Mouse (Mus musculus): ENCODE measurements around the gene Ttll6. TPM values are rescaled to one million over a fixed set of nuclear protein-coding genes. Genes with fewer than 3 reads are reported as not detected.
A peak's percentile ranks its signal among the peaks of the same experiment; 100 is the strongest.
"Not testable (repeated sequence)": the region's sequence is repeated elsewhere in the genome, so short reads cannot be mapped to it uniquely, and the experiment has no call there.

The Ttll6 gene
- polyA plus RNA-seq, 1 experiment from 2014 or later: 0.12 TPM

- Histone ChIP-seq H3K4me1 (replicated peaks; ENCODE audit: control insufficient read depth, insufficient read depth, low read length) (no peaks in the 10 kb centered on the region), H3K36me3 (ENCODE audit: control insufficient read depth, insufficient read depth, low read length) (no peaks in the 10 kb centered on the region), H3K4me2 (replicated peaks; ENCODE audit: low read depth, low read length) (no peak overlapping the region), H3K27ac (ENCODE audit: low read depth, low read length) (no peak overlapping the region), H3K9ac (ENCODE audit: low read depth, low read length) (no peak overlapping the region), H3K4me3 (ENCODE audit: low read depth, low read length) (no peak overlapping the region), H3K9me3 (ENCODE audit: control insufficient read depth, low read length) (no peaks in the 10 kb centered on the region), H3K27me3 (ENCODE audit: control insufficient read depth, insufficient read depth, low read length) (no peaks in the 10 kb centered on the region)
- ATAC-seq (ENCODE audit: low FRiP score) (no peak), DNase-seq (ENCODE audit: low spot score) (no peak)
- 90% methylated on average over 6 of the region's 6 CpGs for WGBS
These were observed 18.2 kb upstream of the Ttll6 start for GRCm38 (mm10) chr11:96115416-96115815.

DNA sequence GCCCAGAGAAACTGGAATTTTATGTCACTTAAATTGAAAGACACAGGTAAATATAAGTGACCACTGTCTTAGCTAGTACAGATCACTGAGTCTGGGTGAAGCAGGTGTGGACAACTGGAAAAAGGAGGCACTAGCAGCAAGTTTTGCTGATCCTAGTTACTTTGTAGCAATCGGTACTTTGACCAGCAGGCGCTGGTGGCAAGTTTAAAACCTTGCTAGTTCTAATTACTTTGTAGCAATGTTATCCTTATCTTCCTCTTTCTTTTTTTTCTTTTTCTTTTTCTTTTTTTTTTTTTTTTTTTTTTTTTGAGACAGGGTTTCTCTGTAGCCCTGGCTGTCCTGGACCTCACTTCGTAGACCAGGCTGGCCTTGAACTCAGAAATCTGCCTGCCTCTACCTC lies 17.5 kb upstream of the Ttll6 start:
- no peak for DNase-seq (ENCODE audit: low spot score)
- H3K36me3 ChIP-seq (ENCODE audit: control insufficient read depth, insufficient read depth, low read length): no peaks in the 10 kb centered on the region
- 88% methylated on average over 3 of the region's 3 CpGs for WGBS

DNA sequence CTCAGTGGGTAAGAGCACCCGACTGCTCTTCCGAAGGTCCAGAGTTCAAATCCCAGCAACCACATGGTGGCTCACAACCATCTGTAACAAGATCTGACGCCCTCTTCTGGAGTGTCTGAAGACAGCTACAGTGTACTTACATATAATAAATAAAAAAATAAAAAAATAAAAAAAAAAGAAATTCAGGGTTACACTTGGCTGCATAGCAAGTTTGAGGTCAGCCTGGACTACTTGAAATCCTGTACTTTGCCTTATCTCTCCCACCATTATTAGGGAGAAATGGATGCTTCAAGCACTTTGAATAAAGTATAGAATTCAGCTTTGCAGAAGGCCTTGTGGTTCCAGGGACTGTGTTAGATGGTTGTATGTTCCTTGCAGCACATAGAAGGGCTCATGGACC lies 16.7 kb upstream of the Ttll6 start:
- not testable (repeated sequence) for H3K36me3 ChIP-seq (ENCODE audit: control insufficient read depth, insufficient read depth, low read length); H3K27me3 ChIP-seq (ENCODE audit: control insufficient read depth, insufficient read depth, low read length); DNase-seq (ENCODE audit: low spot score); H3K9me3 ChIP-seq (ENCODE audit: control insufficient read depth, low read length); H3K4me1 ChIP-seq (replicated peaks; ENCODE audit: control insufficient read depth, insufficient read depth, low read length); H3K4me3 ChIP-seq (ENCODE audit: low read depth, low read length); H3K27ac ChIP-seq (ENCODE audit: low read depth, low read length); ATAC-seq (ENCODE audit: low FRiP score); H3K4me2 ChIP-seq (replicated peaks; ENCODE audit: low read depth, low read length); H3K9ac ChIP-seq (ENCODE audit: low read depth, low read length)
- 81% methylated on average over 3 of the region's 3 CpGs for WGBS

More for the DNA sequence above, 17.5 kb upstream of the Ttll6 start:
- Histone ChIP-seq H3K27me3 (ENCODE audit: control insufficient read depth, insufficient read depth, low read length) (no peaks in the 10 kb centered on the region), H3K4me2 (replicated peaks; ENCODE audit: low read depth, low read length) (no peak overlapping the region), H3K9ac (ENCODE audit: low read depth, low read length) (no peak overlapping the region), H3K4me3 (ENCODE audit: low read depth, low read length) (no peak overlapping the region), H3K4me1 (replicated peaks; ENCODE audit: control insufficient read depth, insufficient read depth, low read length) (no peaks in the 10 kb centered on the region), H3K27ac (ENCODE audit: low read depth, low read length) (no peak overlapping the region), H3K9me3 (ENCODE audit: control insufficient read depth, low read length) (no peaks in the 10 kb centered on the region)
- no peak for ATAC-seq (ENCODE audit: low FRiP score)

GRCm38 (mm10) chr11:96119401-96119800 lies 14.2 kb upstream of the Ttll6 start:
- H3K9me3 ChIP-seq (ENCODE audit: control insufficient read depth, low read length): no peaks in the 10 kb centered on the region
- 70% methylated on average over 3 of the region's 3 CpGs for WGBS
- ATAC-seq (ENCODE audit: low FRiP score): no peak
- H3K27ac ChIP-seq (ENCODE audit: low read depth, low read length): no peak overlapping the region
- DNase-seq (ENCODE audit: low spot score): no peak
- H3K4me3 ChIP-seq (ENCODE audit: low read depth, low read length): no peak overlapping the region
- H3K27me3 ChIP-seq (ENCODE audit: control insufficient read depth, insufficient read depth, low read length): peaks cover 17% of the 10 kb centered on the region
- H3K4me1 ChIP-seq (replicated peaks; ENCODE audit: control insufficient read depth, insufficient read depth, low read length): peaks cover 3% of the 10 kb centered on the region; the same call in 1 of the 2 replicates
- no peak overlapping the region for H3K4me2 ChIP-seq (replicated peaks; ENCODE audit: low read depth, low read length)
- H3K9ac ChIP-seq (ENCODE audit: low read depth, low read length): no peak overlapping the region
- no peaks in the 10 kb centered on the region for H3K36me3 ChIP-seq (ENCODE audit: control insufficient read depth, insufficient read depth, low read length)

DNA sequence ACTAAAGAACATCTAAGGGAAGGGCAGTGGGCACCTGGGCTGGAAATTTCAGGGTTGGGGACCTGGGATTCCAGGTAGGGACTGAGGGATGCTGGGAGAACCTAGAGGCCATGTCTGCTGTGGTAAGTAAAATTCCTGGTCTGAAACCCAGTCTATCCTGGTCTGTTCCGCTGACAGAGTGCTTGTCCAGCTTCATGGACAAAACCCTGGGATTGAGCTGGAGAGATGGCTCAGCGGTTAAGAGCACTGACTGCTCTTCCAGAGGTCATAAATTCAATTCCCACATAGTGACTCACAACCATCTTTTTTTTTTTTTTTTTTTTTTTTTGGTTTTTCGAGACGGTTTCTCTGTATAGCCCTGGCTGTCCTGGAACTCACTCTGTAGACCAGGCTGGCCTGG lies 10.8 kb upstream of the Ttll6 start:
- WGBS: 75% methylated on average over 4 of the region's 4 CpGs
- not testable (repeated sequence) for ATAC-seq (ENCODE audit: low FRiP score)

DNA sequence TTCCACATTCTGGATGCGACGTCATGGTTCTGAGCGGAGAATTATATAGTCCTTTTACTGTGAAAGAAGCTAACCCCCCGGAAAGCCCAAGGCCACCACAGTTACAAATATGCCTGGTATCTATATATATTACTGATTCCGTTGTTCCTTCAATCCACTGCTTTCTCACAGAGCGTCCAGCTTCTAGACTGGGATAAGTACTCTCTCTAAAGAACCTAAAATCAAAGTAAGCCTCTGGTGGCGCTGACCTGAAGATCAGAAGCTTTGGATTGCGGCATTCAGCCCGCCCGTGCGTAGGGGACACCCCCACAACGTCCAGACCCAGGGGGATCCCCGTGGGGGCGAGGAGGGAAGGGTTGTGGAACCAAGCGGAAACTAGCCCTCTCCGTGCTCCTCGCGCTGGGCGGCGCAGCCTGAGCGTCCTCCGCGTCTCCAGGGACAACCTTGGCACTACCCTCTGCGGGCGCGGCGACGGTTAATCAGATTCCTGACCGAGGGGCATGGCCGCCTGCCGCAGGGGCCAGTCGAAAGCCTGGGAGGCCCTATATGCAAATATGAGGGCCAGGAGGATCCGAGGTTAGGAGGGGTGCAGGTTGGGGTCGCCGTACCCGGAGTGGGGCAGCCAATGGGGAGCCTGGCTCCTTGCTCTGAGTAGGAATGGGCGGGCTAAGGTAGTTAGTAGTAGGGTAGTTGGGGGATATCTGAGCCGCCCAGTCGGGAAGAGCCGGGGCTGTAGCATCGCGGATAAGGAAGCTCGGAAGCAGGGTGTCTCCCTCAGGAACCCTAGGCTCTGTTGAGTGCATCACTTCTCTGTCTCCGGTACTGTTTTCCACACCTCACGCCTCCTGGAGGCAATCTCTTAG lies 9.3 kb upstream of the Ttll6 start:
- 2% methylated on average over 42 of the region's 45 CpGs for WGBS
- Histone ChIP-seq H3K27ac (ENCODE audit: low read depth, low read length) (no peak overlapping the region), H3K4me3 (ENCODE audit: low read depth, low read length) (peak overlapping the region; percentile 30), H3K36me3 (ENCODE audit: control insufficient read depth, insufficient read depth, low read length) (no peaks in the 10 kb centered on the region), H3K9me3 (ENCODE audit: control insufficient read depth, low read length) (no peaks in the 10 kb centered on the region), H3K4me2 (replicated peaks; ENCODE audit: low read depth, low read length) (peak overlapping the region; percentile 68), H3K27me3 (ENCODE audit: control insufficient read depth, insufficient read depth, low read length) (peaks cover 32% of the 10 kb centered on the region), H3K4me1 (replicated peaks; ENCODE audit: control insufficient read depth, insufficient read depth, low read length) (peaks cover 5% of the 10 kb centered on the region; the same call in 1 of the 2 replicates), H3K9ac (ENCODE audit: low read depth, low read length) (no peak overlapping the region)
- no peak for ATAC-seq (ENCODE audit: low FRiP score)
- peak; percentile 50 for DNase-seq (ENCODE audit: low spot score)

More for the DNA sequence above, 10.8 kb upstream of the Ttll6 start:
- not testable (repeated sequence) for H3K4me1 ChIP-seq (replicated peaks; ENCODE audit: control insufficient read depth, insufficient read depth, low read length); DNase-seq (ENCODE audit: low spot score); H3K36me3 ChIP-seq (ENCODE audit: control insufficient read depth, insufficient read depth, low read length); H3K27ac ChIP-seq (ENCODE audit: low read depth, low read length); H3K9me3 ChIP-seq (ENCODE audit: control insufficient read depth, low read length); H3K4me3 ChIP-seq (ENCODE audit: low read depth, low read length); H3K9ac ChIP-seq (ENCODE audit: low read depth, low read length); H3K4me2 ChIP-seq (replicated peaks; ENCODE audit: low read depth, low read length)
- peaks cover 32% of the 10 kb centered on the region for H3K27me3 ChIP-seq (ENCODE audit: control insufficient read depth, insufficient read depth, low read length)

DNA sequence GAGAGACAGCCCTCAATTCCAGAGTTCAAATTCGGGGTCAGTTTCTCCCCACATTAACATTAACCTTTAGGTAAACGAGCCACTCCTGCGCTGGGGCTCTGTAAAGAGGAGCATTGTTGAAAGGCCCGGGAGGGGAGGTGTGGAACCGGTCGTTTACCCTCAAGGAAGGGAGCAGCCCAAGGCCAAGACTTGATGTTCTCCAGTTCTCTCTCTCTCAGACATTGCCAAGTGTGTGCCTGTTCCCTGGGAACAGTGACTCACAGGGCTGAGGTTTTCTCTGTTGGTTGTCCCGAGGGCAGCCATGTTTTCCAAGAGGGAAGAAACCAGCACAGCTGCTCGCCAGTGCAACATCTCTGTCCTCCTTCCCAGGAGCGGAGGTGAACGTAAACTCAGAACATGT lies 3.0 kb upstream of the Ttll6 start:
- no peak overlapping the region for H3K4me2 ChIP-seq (replicated peaks; ENCODE audit: low read depth, low read length)
- no peak overlapping the region for H3K27ac ChIP-seq (ENCODE audit: low read depth, low read length)
- no peak for DNase-seq (ENCODE audit: low spot score)
- H3K9me3 ChIP-seq (ENCODE audit: control insufficient read depth, low read length): no peaks in the 10 kb centered on the region
- 67% methylated on average over 10 of the region's 10 CpGs for WGBS
- H3K9ac ChIP-seq (ENCODE audit: low read depth, low read length): no peak overlapping the region
- no peaks in the 10 kb centered on the region for H3K4me1 ChIP-seq (replicated peaks; ENCODE audit: control insufficient read depth, insufficient read depth, low read length)
- no peak for ATAC-seq (ENCODE audit: low FRiP score)
- H3K27me3 ChIP-seq (ENCODE audit: control insufficient read depth, insufficient read depth, low read length): peaks cover 6% of the 10 kb centered on the region
- no peaks in the 10 kb centered on the region for H3K36me3 ChIP-seq (ENCODE audit: control insufficient read depth, insufficient read depth, low read length)
- no peak overlapping the region for H3K4me3 ChIP-seq (ENCODE audit: low read depth, low read length)

DNA sequence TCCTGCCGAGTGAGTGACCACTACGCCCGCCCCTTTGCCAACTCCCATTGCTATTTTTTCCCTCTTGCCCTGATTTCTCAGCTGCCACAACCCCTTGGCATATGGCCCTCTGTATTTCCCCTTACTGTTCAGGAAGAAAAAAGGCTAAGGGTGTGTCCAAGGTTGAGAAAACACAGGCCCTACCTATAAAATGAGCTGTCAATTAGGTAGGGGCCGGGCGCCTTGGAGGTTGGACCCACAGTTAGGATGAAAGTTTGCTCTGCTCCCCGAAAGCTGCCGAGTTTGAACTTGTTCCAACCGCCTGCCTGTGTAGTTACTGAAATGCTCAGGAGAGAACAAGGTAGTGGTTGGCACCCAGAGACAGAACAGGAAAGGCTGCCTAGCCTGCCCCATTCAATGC lies 2.3 kb downstream of the Ttll6 start:
- no peak overlapping the region for H3K9ac ChIP-seq (ENCODE audit: low read depth, low read length)
- DNase-seq (ENCODE audit: low spot score): no peak
- no peak overlapping the region for H3K27ac ChIP-seq (ENCODE audit: low read depth, low read length)
- 90% methylated on average over 8 of the region's 8 CpGs for WGBS
- H3K4me2 ChIP-seq (replicated peaks; ENCODE audit: low read depth, low read length): no peak overlapping the region
- H3K4me3 ChIP-seq (ENCODE audit: low read depth, low read length): no peak overlapping the region
- no peaks in the 10 kb centered on the region for H3K27me3 ChIP-seq (ENCODE audit: control insufficient read depth, insufficient read depth, low read length)
- no peak for ATAC-seq (ENCODE audit: low FRiP score)
- H3K9me3 ChIP-seq (ENCODE audit: control insufficient read depth, low read length): no peaks in the 10 kb centered on the region
- no peaks in the 10 kb centered on the region for H3K36me3 ChIP-seq (ENCODE audit: control insufficient read depth, insufficient read depth, low read length)
- no peaks in the 10 kb centered on the region for H3K4me1 ChIP-seq (replicated peaks; ENCODE audit: control insufficient read depth, insufficient read depth, low read length)

- 29% methylated on average over 4 of the region's 4 CpGs for WGBS
- no peak overlapping the region for H3K4me3 ChIP-seq (ENCODE audit: low read depth, low read length)
- no peak for ATAC-seq (ENCODE audit: low FRiP score)
- no peaks in the 10 kb centered on the region for H3K36me3 ChIP-seq (ENCODE audit: control insufficient read depth, insufficient read depth, low read length)
- no peak overlapping the region for H3K9ac ChIP-seq (ENCODE audit: low read depth, low read length)
- H3K27ac ChIP-seq (ENCODE audit: low read depth, low read length): no peak overlapping the region
- H3K27me3 ChIP-seq (ENCODE audit: control insufficient read depth, insufficient read depth, low read length): peaks cover 7% of the 10 kb centered on the region
- peak; percentile 26 for DNase-seq (ENCODE audit: low spot score)
- no peaks in the 10 kb centered on the region for H3K9me3 ChIP-seq (ENCODE audit: control insufficient read depth, low read length)
- H3K4me1 ChIP-seq (replicated peaks; ENCODE audit: control insufficient read depth, insufficient read depth, low read length): no peaks in the 10 kb centered on the region
- H3K4me2 ChIP-seq (replicated peaks; ENCODE audit: low read depth, low read length): no peak overlapping the region
These were observed 7.2 kb downstream of the Ttll6 start for GRCm38 (mm10) chr11:96140726-96141175.

All from hindbrain, embryonic 11.5 days (tissue).